Mouse (Mus musculus): Measurements from ENCODE around the gene Crat. TPM values are rescaled to one million over a fixed set of nuclear protein-coding genes. Genes with fewer than 3 reads are reported as not detected.
A peak's percentile ranks its signal among the peaks of the same experiment; 100 is the strongest.

The Crat gene
- polyA plus RNA-seq, 1 experiment from 2014 or later, result 24.3 TPM

DNA sequence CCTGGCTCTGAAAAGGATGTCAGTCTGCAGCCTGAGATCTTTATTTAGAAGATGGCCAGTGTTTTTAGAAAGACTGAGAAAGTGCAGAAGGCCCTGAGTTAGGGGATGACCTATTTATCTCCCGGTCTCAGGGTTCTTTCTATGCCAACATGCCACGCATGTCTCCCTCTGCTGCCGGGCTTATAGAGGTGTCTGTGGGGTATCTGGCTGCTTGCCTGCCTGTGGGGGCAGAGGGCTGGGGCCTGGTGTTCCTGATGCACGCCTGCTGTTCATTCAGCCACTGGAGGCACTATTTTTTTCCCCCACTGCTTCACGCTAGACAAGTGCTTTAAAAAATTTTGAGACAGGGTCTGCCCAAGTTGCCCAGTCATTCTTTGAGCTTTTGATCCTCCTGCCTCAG lies 49.4 kb downstream of the Crat start:
- Histone ChIP-seq H3K27me3 (no peaks in the 10 kb centered on the region), H3K4me2 (no peak overlapping the region), H3K9ac (no peak overlapping the region), H3K4me1 (replicated peaks) (peaks cover 22% of the 10 kb centered on the region), H3K27ac (replicated peaks) (no peak overlapping the region), H3K36me3 (replicated peaks) (peaks cover 37% of the 10 kb centered on the region), H3K4me3 (replicated peaks) (no peak overlapping the region), H3K9me3 (replicated peaks) (no peaks in the 10 kb centered on the region)
- WGBS (ENCODE audit: insufficient replicate concordance), result 57% methylated on average over 5 of the region's 5 CpGs
- ATAC-seq (ENCODE audit: insufficient read depth), result no peak

- peak overlapping the region; percentile 93 for H3K4me2 ChIP-seq
- no peaks in the 10 kb centered on the region for H3K27me3 ChIP-seq
- peaks cover 22% of the 10 kb centered on the region for H3K4me1 ChIP-seq (replicated peaks)
- H3K36me3 ChIP-seq (replicated peaks), result peaks cover 30% of the 10 kb centered on the region
- peak overlapping the region; percentile 83 for H3K4me3 ChIP-seq (replicated peaks)
- 0 out of 2 replicates have a peak overlapping the region, but pooled peaks have one; percentile 81 for H3K9ac ChIP-seq
- H3K27ac ChIP-seq (replicated peaks), result peak overlapping the region; percentile 65; the same call in 1 of the 2 replicates
- no peak for ATAC-seq (ENCODE audit: insufficient read depth)
- no peaks in the 10 kb centered on the region for H3K9me3 ChIP-seq (replicated peaks)
- WGBS (ENCODE audit: insufficient replicate concordance), result 72% methylated on average over 2 of the region's 2 CpGs
These were observed 50.1 kb downstream of the Crat start for GRCm38 (mm10) chr2:30365281-30366069.

GRCm38 (mm10) chr2:30363773-30364650 lies 51.6 kb downstream of the Crat start, which contains the start of gene Miga2:
Miga2 (plus strand) TSS chr2:30364233.
- Histone ChIP-seq H3K9me3 (replicated peaks) (no peaks in the 10 kb centered on the region), H3K36me3 (replicated peaks) (peaks cover 16% of the 10 kb centered on the region), H3K4me3 (replicated peaks) (peak within 1 kb of the TSS; percentile 83), H3K9ac (peak within 1 kb of the TSS; percentile 81), H3K4me2 (peak within 1 kb of the TSS; percentile 93), H3K27ac (replicated peaks) (peak within 1 kb of the TSS; percentile 65), H3K27me3 (no peaks in the 10 kb centered on the region), H3K4me1 (replicated peaks) (peaks cover 27% of the 10 kb centered on the region)
- WGBS (ENCODE audit: insufficient replicate concordance), result under 1% methylated on average over 54 of the region's 54 CpGs
- peak; percentile 94 for ATAC-seq (ENCODE audit: insufficient read depth)

- no peak overlapping the region for H3K4me2 ChIP-seq
- 72% methylated on average over 5 of the region's 5 CpGs for WGBS (ENCODE audit: insufficient replicate concordance)
- no peaks in the 10 kb centered on the region for H3K27me3 ChIP-seq
- no peaks in the 10 kb centered on the region for H3K9me3 ChIP-seq (replicated peaks)
- ATAC-seq (ENCODE audit: insufficient read depth), result no peak
- no peak overlapping the region for H3K9ac ChIP-seq
- H3K27ac ChIP-seq (replicated peaks), result no peak overlapping the region
- peaks cover 38% of the 10 kb centered on the region for H3K4me1 ChIP-seq (replicated peaks)
- H3K4me3 ChIP-seq (replicated peaks), result no peak overlapping the region
- peaks cover 4% of the 10 kb centered on the region for H3K36me3 ChIP-seq (replicated peaks)
These were observed 52.7 kb downstream of the Crat start for GRCm38 (mm10) chr2:30362865-30363264.

- Histone ChIP-seq H3K27ac (replicated peaks) (no peak overlapping the region), H3K9me3 (replicated peaks) (no peaks in the 10 kb centered on the region), H3K9ac (no peak overlapping the region), H3K4me3 (replicated peaks) (no peak overlapping the region), H3K36me3 (replicated peaks) (no peaks in the 10 kb centered on the region), H3K27me3 (no peaks in the 10 kb centered on the region), H3K4me1 (replicated peaks) (peaks cover 56% of the 10 kb centered on the region), H3K4me2 (no peak overlapping the region)
- no peak for ATAC-seq (ENCODE audit: insufficient read depth)
- WGBS (ENCODE audit: insufficient replicate concordance), result 74% methylated on average over 10 of the region's 10 CpGs
These were observed 55.0 kb downstream of the Crat start for GRCm38 (mm10) chr2:30360626-30361025.

- no peaks in the 10 kb centered on the region for H3K27me3 ChIP-seq
- peak within 1 kb of the TSS; percentile 73 for H3K9ac ChIP-seq
- peak; percentile 62 for ATAC-seq (ENCODE audit: insufficient read depth)
- peak within 1 kb of the TSS; percentile 98 for H3K4me2 ChIP-seq
- 0 out of 2 replicates have a peak, but pooled peaks cover 2% of the 10 kb centered on the region for H3K36me3 ChIP-seq (replicated peaks)
- WGBS (ENCODE audit: insufficient replicate concordance), result 2% methylated on average over 73 of the region's 73 CpGs
- H3K4me1 ChIP-seq (replicated peaks), result peaks cover 42% of the 10 kb centered on the region
- no peaks in the 10 kb centered on the region for H3K9me3 ChIP-seq (replicated peaks)
- H3K27ac ChIP-seq (replicated peaks), result peak within 1 kb of the TSS; percentile 53
- peak within 1 kb of the TSS; percentile 82 for H3K4me3 ChIP-seq (replicated peaks)
These were observed 56.8 kb downstream of the Crat start, which contains the start of gene Sh3glb2 for GRCm38 (mm10) chr2:30358533-30359531. Sh3glb2 (minus strand) TSS chr2:30359337.

GRCm38 (mm10) chr2:30357552-30358510 lies 57.8 kb downstream of the Crat start:
- H3K36me3 ChIP-seq (replicated peaks), result 0 out of 2 replicates have a peak, but pooled peaks cover 5% of the 10 kb centered on the region
- H3K9ac ChIP-seq, result peak overlapping the region; percentile 73
- no peaks in the 10 kb centered on the region for H3K9me3 ChIP-seq (replicated peaks)
- WGBS (ENCODE audit: insufficient replicate concordance), result 56% methylated on average over 8 of the region's 8 CpGs
- peak overlapping the region; percentile 53 for H3K27ac ChIP-seq (replicated peaks)
- peak overlapping the region; percentile 82 for H3K4me3 ChIP-seq (replicated peaks)
- no peak for ATAC-seq (ENCODE audit: insufficient read depth)
- H3K4me2 ChIP-seq, result peak overlapping the region; percentile 98
- no peaks in the 10 kb centered on the region for H3K27me3 ChIP-seq
- peaks cover 36% of the 10 kb centered on the region for H3K4me1 ChIP-seq (replicated peaks)

DNA sequence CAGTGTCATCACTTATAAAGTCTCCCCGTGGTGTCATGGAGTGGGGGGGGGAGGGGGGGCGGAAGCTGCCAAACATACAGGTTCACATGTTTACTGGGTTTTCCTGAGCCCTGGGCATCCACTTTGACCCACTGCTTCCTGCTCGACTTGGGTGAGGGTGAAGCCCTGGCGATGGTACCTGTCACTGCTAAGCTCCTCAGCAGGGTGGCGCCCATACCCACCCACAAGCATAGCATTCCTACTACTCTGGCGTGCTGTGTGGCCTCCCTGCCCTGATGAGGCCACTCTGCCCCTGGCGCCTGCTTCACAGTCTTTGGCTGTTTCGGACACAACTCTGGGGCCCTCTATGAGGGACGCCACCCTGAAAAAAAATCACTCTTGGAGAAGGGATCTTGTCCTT lies 58.7 kb downstream of the Crat start:
- H3K27me3 ChIP-seq, result no peaks in the 10 kb centered on the region
- WGBS (ENCODE audit: insufficient replicate concordance), result 64% methylated on average over 9 of the region's 9 CpGs
- no peak overlapping the region for H3K9ac ChIP-seq
- no peaks in the 10 kb centered on the region for H3K9me3 ChIP-seq (replicated peaks)
- no peak overlapping the region for H3K4me2 ChIP-seq
- ATAC-seq (ENCODE audit: insufficient read depth), result no peak
- peaks cover 36% of the 10 kb centered on the region for H3K4me1 ChIP-seq (replicated peaks)
- H3K36me3 ChIP-seq (replicated peaks), result 0 out of 2 replicates have a peak, but pooled peaks cover 5% of the 10 kb centered on the region
- H3K27ac ChIP-seq (replicated peaks), result no peak overlapping the region
- no peak overlapping the region for H3K4me3 ChIP-seq (replicated peaks)

GRCm38 (mm10) chr2:30356266-30356665 lies 59.3 kb downstream of the Crat start:
- Histone ChIP-seq H3K9me3 (replicated peaks) (no peaks in the 10 kb centered on the region), H3K4me1 (replicated peaks) (peaks cover 36% of the 10 kb centered on the region), H3K27ac (replicated peaks) (no peak overlapping the region), H3K27me3 (no peaks in the 10 kb centered on the region), H3K36me3 (replicated peaks) (0 out of 2 replicates have a peak, but pooled peaks cover 5% of the 10 kb centered on the region), H3K9ac (no peak overlapping the region), H3K4me3 (replicated peaks) (no peak overlapping the region), H3K4me2 (no peak overlapping the region)
- WGBS (ENCODE audit: insufficient replicate concordance), result 51% methylated on average over 4 of the region's 4 CpGs
- no peak for ATAC-seq (ENCODE audit: insufficient read depth)
